Mouse (Mus musculus): ENCODE measurements around the gene Krt10. TPM values are rescaled to one million over a fixed set of nuclear protein-coding genes. Genes with fewer than 3 reads are reported as not detected.

The Krt10 gene
- total RNA-seq, 2 experiments from 2014 or later, result 9.6 to 10.1 TPM

- DNase-seq (ENCODE audit: extremely low spot score in 1 of 2, low spot score in 2 of 2), result no peak
- peak; percentile 61 for TF ChIP-seq CTCF (IDR thresholded peaks at IDR 0.05)
- Histone ChIP-seq H3K4me3 (no peak overlapping the region), H3K27ac (peak overlapping the region; percentile 16; the same call in 1 of the 2 replicates)
- intact Hi-C loops (cut with DNase I), result no loop called here
Observed at GRCm38 (mm10) chr11:99369229-99369628, 19.9 kb downstream of the Krt10 start.

GRCm38 (mm10) chr11:99366791-99367190 is 22.4 kb downstream of the Krt10 start:
- no peak; the same call in 1 of the 2 replicates for TF ChIP-seq CTCF (IDR thresholded peaks at IDR 0.05)
- intact Hi-C loops (cut with DNase I), result no loop called here
- DNase-seq (ENCODE audit: extremely low spot score in 1 of 2, low spot score in 2 of 2), result no peak
- H3K27ac ChIP-seq, result no peak overlapping the region
- no peak overlapping the region for H3K4me3 ChIP-seq

DNA sequence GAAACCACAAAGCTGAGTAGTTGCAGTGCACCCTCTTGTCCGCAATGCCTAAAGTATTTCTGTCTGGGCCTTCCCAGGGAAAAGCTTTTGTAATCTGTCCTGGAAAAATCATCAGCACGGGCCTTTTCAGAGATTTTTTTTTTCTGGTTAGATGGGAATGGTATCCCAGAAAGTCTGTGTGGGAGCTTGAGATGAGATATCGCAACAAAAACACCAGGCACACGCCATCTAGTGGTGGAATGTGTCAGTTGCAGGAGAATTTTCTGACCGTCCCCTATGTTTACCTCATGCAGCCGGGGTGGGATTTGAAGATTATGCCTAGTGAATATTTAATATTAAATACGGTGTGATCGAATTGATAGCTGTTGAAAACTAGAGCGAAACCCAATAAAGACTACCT is 24.8 kb downstream of the Krt10 start:
- H3K4me3 ChIP-seq, result peak overlapping the region; percentile 24; the same call in 1 of the 2 replicates
- peak; percentile 83 for TF ChIP-seq CTCF (IDR thresholded peaks at IDR 0.05)
- intact Hi-C loops (cut with DNase I), result loop anchor here (2.0 to 5.0 kb wide), 2 partner anchors 54 to 177 kb away; no protein-coding TSS in a partner anchor
- DNase-seq (ENCODE audit: extremely low spot score in 1 of 2, low spot score in 2 of 2), result peak; percentile 32 to 36
- H3K27ac ChIP-seq, result no peak overlapping the region

DNA sequence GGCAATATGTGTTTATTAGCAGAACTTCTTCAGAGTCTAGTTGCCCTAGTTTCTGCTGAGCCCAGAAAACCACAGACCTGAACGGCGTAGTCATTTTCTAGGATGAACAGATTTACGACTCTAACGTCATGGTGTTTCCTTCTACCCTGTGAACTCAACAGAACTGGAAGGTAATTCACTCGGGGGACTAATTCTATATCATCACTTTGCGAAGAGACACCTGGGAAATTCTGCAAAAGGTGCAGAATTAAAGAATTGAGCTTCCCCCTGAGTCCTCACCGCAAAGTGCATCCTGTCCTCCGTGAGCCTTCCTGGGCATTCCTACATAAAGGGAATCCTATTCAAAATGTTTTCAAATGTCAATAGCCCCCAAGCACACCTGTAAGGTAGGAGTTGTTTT is 27.7 kb downstream of the Krt10 start:
- H3K4me3 ChIP-seq, result no peak overlapping the region
- TF ChIP-seq CTCF (IDR thresholded peaks at IDR 0.05), result no peak
- H3K27ac ChIP-seq, result no peak overlapping the region
- intact Hi-C loops (cut with DNase I), result loop anchor here (5.0 kb wide), 1 partner anchor 174 kb away; no protein-coding TSS in a partner anchor
- no peak for DNase-seq (ENCODE audit: extremely low spot score in 1 of 2, low spot score in 2 of 2)

DNA sequence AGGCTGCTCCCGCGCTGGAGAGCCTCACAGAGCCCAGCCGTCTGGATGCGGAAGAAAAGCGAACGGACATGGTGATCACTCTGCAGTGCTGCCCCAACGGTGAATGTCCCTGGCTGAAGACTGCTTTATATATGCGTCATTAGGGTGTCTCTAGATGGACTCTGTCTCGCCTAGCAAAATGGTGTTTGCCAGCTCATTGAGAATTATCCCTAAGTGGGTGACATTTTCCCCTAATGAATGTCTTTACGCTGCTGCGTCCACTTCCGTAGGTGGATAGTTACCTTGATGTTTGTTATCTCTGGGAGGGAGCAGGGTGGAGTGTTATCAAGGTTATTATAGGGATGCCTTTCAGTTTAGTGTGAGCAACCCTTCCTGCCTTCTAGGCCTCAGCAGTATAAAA is 38.2 kb downstream of the Krt10 start, which contains the start of gene Krt27:
Gene Krt27 (minus strand): TSS at position 101 of the 400 bp plus-strand sequence.
- intact Hi-C loops (cut with DNase I), result no loop called here
- Histone ChIP-seq H3K4me3 (no peak within 1 kb of the TSS), H3K27ac (no peak within 1 kb of the TSS)
- no peak for DNase-seq (ENCODE audit: extremely low spot score in 1 of 2, low spot score in 2 of 2)
- TF ChIP-seq CTCF (IDR thresholded peaks at IDR 0.05), result no peak

DNA sequence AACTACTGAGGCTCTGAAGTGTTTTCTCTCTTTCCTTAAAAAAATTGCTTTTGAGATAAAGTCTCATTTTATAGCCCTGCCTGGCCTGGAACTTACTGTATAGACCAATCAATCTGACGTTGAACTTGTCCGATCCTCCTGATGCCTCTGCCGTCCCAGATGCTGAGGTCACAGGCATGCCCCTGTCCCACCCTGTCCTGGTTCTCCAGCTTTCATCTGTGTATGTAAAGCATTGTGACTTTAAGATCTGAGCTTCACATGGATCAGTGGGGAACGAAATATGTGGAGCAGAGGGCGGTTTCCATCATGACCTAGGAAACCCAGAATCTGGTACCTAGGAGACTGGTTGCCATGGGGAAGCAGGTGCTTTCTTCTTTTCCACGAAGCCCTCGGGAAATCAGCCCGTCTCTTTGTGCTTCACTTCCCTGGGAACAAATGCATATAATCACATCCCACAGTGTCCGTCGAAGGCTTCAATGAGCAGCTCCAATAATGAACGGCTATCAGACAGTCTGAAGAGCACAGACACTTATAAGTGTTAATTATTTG is 49.8 kb downstream of the Krt10 start:
- TF ChIP-seq CTCF (IDR thresholded peaks at IDR 0.05), result no peak
- Histone ChIP-seq H3K27ac (no peak overlapping the region), H3K4me3 (no peak overlapping the region)
- intact Hi-C loops (cut with DNase I), result no loop called here
- no peak for DNase-seq (ENCODE audit: extremely low spot score in 1 of 2, low spot score in 2 of 2)

DNA sequence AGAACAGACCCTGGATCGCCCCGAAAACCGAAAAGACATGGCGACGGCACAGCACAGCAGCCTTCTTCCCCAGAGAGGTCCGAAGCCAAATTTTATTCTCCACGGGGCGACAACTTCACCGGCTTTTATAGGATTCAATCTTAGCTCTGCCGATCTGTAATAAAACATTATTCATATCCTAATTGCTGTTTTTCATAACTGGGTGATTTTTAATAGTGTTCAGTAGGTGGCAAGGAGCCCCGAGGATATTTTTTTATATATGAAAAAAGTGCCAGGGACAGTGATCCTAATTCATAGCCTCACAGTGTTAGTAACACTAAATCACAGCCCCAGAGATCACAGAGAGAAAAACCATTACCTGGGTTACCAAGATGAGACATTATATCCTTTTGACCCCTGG is 51.3 kb downstream of the Krt10 start, which contains the start of gene Krt26:
Gene Krt26 (minus strand): TSS at position 101 of the 400 bp plus-strand sequence.
- no peak within 1 kb of the TSS for H3K4me3 ChIP-seq
- no peak for TF ChIP-seq CTCF (IDR thresholded peaks at IDR 0.05)
- intact Hi-C loops (cut with DNase I), result no loop called here
- no peak for DNase-seq (ENCODE audit: extremely low spot score in 1 of 2, low spot score in 2 of 2)
- no peak within 1 kb of the TSS for H3K27ac ChIP-seq

Other genes with a start within 250 kb of the Krt10 start
- not detected for gene Ccr7, start 234.3 kb downstream of the Krt10 start, total RNA-seq (2021)
- gene Smarce1, start 158.3 kb downstream of the Krt10 start, total RNA-seq (2021), result 10 to 100 TPM; 60.1 to 61.1 TPM
- gene Krt222, start 145.3 kb downstream of the Krt10 start, total RNA-seq (2021), result 10 to 100 TPM; 31.1 to 32.0 TPM
- gene Krt24, start 104.1 kb downstream of the Krt10 start, total RNA-seq (2021), result not detected
- not detected for gene Krt25, start 66.4 kb downstream of the Krt10 start, total RNA-seq (2021)
- not detected for gene Krt26, start 51.4 kb downstream of the Krt10 start, total RNA-seq (2021)
- gene Krt27, start 38.3 kb downstream of the Krt10 start, total RNA-seq (2021), result not detected
- not detected for gene Krt28, start 14.5 kb downstream of the Krt10 start, total RNA-seq (2021)
- gene Krt12, start 32.9 kb upstream of the Krt10 start, total RNA-seq (2021), result 10 to 100 TPM in 1 of 2 experiments, 1 to 10 TPM in 1; 8.7 to 11.6 TPM
- gene Krt20, start 48.8 kb upstream of the Krt10 start, total RNA-seq (2021), result not detected
- not detected for gene Krt23, start 103.8 kb upstream of the Krt10 start, total RNA-seq (2021)
- gene Krt39, start 132.0 kb upstream of the Krt10 start, total RNA-seq (2021), result not detected
- gene Krt40, start 153.8 kb upstream of the Krt10 start, total RNA-seq (2021), result not detected
- not detected for gene Krtap3-3, start 161.5 kb upstream of the Krt10 start, total RNA-seq (2021)
- gene Krtap3-2, start 167.5 kb upstream of the Krt10 start, total RNA-seq (2021), result not detected
- not detected for gene Gm11939, start 170.1 kb upstream of the Krt10 start, total RNA-seq (2021)
- not detected for gene Krtap3-1, start 177.3 kb upstream of the Krt10 start, total RNA-seq (2021)
- gene Krtap1-5, start 191.7 kb upstream of the Krt10 start, total RNA-seq (2021), result not detected
- gene Krtap1-4, start 194.3 kb upstream of the Krt10 start, total RNA-seq (2021), result not detected
- gene Krtap1-3, start 202.0 kb upstream of the Krt10 start, total RNA-seq (2021), result not detected
- gene Krtap9-3, start 208.7 kb upstream of the Krt10 start, total RNA-seq (2021), result not detected
- gene Gm11938, start 213.9 kb upstream of the Krt10 start, total RNA-seq (2021), result not detected
- not detected for gene Gm11937, start 220.8 kb upstream of the Krt10 start, total RNA-seq (2021)
- gene Krtap2-4, start 225.5 kb upstream of the Krt10 start, total RNA-seq (2021), result not detected
- not detected for gene Gm11562, start 231.1 kb upstream of the Krt10 start, total RNA-seq (2021)
- gene Krtap4-1, start 238.9 kb upstream of the Krt10 start, total RNA-seq (2021), result not detected
- not detected for gene Krtap4-2, start 245.7 kb upstream of the Krt10 start, total RNA-seq (2021)

All from left cerebral cortex, adult 2 months (tissue).